In genomic region chr11:26085380-26086035, GRCm38 (mm10) we compare ENCODE assay signal across 21 mouse cellular contexts.
DNase-seq lines count a peak whose midpoint lies in the region; ATAC-seq and TF ChIP-seq lines count a peak whose summit lies in the region.
"Had no signal": no experiment of that assay in that cellular context is flagged by ENCODE, and none has a peak within 500 bp of the region (broad histone marks: within the 10 kb centered on the region; RNA-seq: fewer than 3 reads in every experiment).

No protein-coding gene starts in this region.

- TF ChIP-seq POLR2A in lung, adult 2 months (IDR thresholded peaks at IDR 0.05; ENCODE audit: borderline replicate concordance, extremely low read depth, low read depth, low read length), result no peak
- no peak for TF ChIP-seq POLR2A in bone marrow macrophage, adult 2 months (IDR thresholded peaks at IDR 0.05; ENCODE audit: borderline replicate concordance, low read depth, low read length)

- no peaks in the 10 kb centered on the region for H3K36me3 ChIP-seq in lung, postnatal 0 days (ENCODE audit: insufficient read depth, low read length)
- H3K36me3 ChIP-seq: embryonic facial prominence, embryonic 13.5 days; forebrain, embryonic 15.5 days had no signal

- no peak overlapping the region for H3K4me3 ChIP-seq in lung, postnatal 0 days (ENCODE audit: low read depth, low read length)
- no peak overlapping the region for H3K4me3 ChIP-seq in lung, adult 2 months (replicated peaks; ENCODE audit: extremely low read depth, low read depth, low read length)
- no peak overlapping the region for H3K4me3 ChIP-seq in bone marrow macrophage, adult 2 months (ENCODE audit: insufficient read depth, low read length)
- H3K4me3 ChIP-seq: embryonic facial prominence, embryonic 13.5 days; forebrain, embryonic 13.5 days; forebrain, embryonic 15.5 days had no signal

- no peak for DNase-seq in frontal cortex, adult 2 months (ENCODE audit: extremely low spot score in 1 of 2, low spot score in 1 of 2)
- peak; percentile 10 for DNase-seq in lung, postnatal 0 days (ENCODE audit: low spot score)
- DNase-seq in lung, adult 2 months, result no peak
- DNase-seq in Muller cell, postnatal 12 days (ENCODE audit: inconsistent ontology term), result peak; percentile 51
- DNase-seq: adrenal gland, adult 8-10 months; adrenal gland, postnatal 14 days; adrenal gland, postnatal 36 days; cerebellum, adult 11-12 months; cerebellum, adult 2 months; cerebellum, adult 9-10 months; cerebellum, postnatal 10 days; cerebellum, postnatal 25 days; forebrain, postnatal 0 days had no signal

- H3K4me1 ChIP-seq in lung, postnatal 0 days (ENCODE audit: insufficient read depth, low read depth, low read length), result no peaks in the 10 kb centered on the region
- no peaks in the 10 kb centered on the region for H3K4me1 ChIP-seq in lung, adult 2 months (ENCODE audit: control insufficient read depth, insufficient read depth, low read length)
- peaks cover 16% of the 10 kb centered on the region for H3K4me1 ChIP-seq in bone marrow macrophage, adult 2 months (ENCODE audit: control insufficient read depth, insufficient read depth, low read length)

- no peak overlapping the region for H3K27ac ChIP-seq in lung, postnatal 0 days (ENCODE audit: low read length)
- H3K27ac ChIP-seq in bone marrow macrophage, adult 2 months (ENCODE audit: insufficient read depth, low read depth, low read length), result peak overlapping the region; percentile 79
- H3K27ac ChIP-seq: embryonic facial prominence, embryonic 13.5 days; forebrain, embryonic 13.5 days; forebrain, embryonic 15.5 days had no signal

- TF ChIP-seq EP300 in lung, postnatal 0 days (IDR thresholded peaks at IDR 0.05), result no peak

- TF ChIP-seq CTCF in lung, postnatal 0 days (IDR thresholded peaks at IDR 0.05), result no peak
- TF ChIP-seq CTCF in lung, adult 2 months (IDR thresholded peaks at IDR 0.05; ENCODE audit: insufficient read depth, low read length), result no peak
- no peak for TF ChIP-seq CTCF in bone marrow macrophage, adult 2 months (IDR thresholded peaks at IDR 0.05; ENCODE audit: low read depth, low read length)

- 23% methylated on average over 6 of the region's 6 CpGs for WGBS in lung, postnatal 0 days
- 24% methylated on average over 6 of the region's 6 CpGs for WGBS in lung, adult 2 months

- no peaks in the 10 kb centered on the region for H3K9me3 ChIP-seq in lung, postnatal 0 days (ENCODE audit: low read length)
- H3K9me3 ChIP-seq: embryonic facial prominence, embryonic 13.5 days; forebrain, embryonic 13.5 days; forebrain, embryonic 15.5 days had no signal

- H3K9ac ChIP-seq in lung, postnatal 0 days (replicated peaks; ENCODE audit: low read depth), result no peak overlapping the region
- H3K9ac ChIP-seq: embryonic facial prominence, embryonic 13.5 days; forebrain, embryonic 13.5 days; forebrain, embryonic 15.5 days; forebrain, postnatal 0 days had no signal

- no peaks in the 10 kb centered on the region for H3K27me3 ChIP-seq in lung, postnatal 0 days (replicated peaks; ENCODE audit: insufficient read depth, low read length)
- H3K27me3 ChIP-seq: embryonic facial prominence, embryonic 13.5 days; forebrain, embryonic 13.5 days; forebrain, embryonic 15.5 days had no signal

- peak; percentile 58 for ATAC-seq in frontal cortex, adult (ENCODE audit: low TSS enrichment)
- ATAC-seq in lung, postnatal 0 days, result no peak
- ATAC-seq in cerebellum, adult (ENCODE audit: insufficient number of reproducible peaks, low FRiP score, low TSS enrichment), result no peak
- ATAC-seq: activated CD4-positive, CD25-positive, alpha-beta regulatory T cell, adult 4 months; forebrain, embryonic 13.5 days; forebrain, embryonic 15.5 days; forebrain, postnatal 0 days; Patski had no signal

- no peak overlapping the region for H3K4me2 ChIP-seq in lung, postnatal 0 days (replicated peaks; ENCODE audit: low read depth, low read length)
- H3K4me2 ChIP-seq: embryonic facial prominence, embryonic 13.5 days; forebrain, embryonic 13.5 days; forebrain, embryonic 15.5 days had no signal

Comparison
In these comparisons a context has a peak if more than half of its experiments do, and no peak if none do; other contexts are left out.
1. DNase-seq: peak in lung, postnatal 0 days (single experiment) and Muller cell, postnatal 12 days (single experiment); none in frontal cortex, adult 2 months (0 of 2) and lung, adult 2 months (single experiment).